Mouse (Mus musculus): ENCODE data around the gene Nrip2. TPM values are rescaled to one million over a fixed set of nuclear protein-coding genes. Genes with fewer than 3 reads are reported as not detected.

Nrip2 gene
- polyA plus RNA-seq, 1 experiment from 2014 or later: 13.6 TPM

DNA sequence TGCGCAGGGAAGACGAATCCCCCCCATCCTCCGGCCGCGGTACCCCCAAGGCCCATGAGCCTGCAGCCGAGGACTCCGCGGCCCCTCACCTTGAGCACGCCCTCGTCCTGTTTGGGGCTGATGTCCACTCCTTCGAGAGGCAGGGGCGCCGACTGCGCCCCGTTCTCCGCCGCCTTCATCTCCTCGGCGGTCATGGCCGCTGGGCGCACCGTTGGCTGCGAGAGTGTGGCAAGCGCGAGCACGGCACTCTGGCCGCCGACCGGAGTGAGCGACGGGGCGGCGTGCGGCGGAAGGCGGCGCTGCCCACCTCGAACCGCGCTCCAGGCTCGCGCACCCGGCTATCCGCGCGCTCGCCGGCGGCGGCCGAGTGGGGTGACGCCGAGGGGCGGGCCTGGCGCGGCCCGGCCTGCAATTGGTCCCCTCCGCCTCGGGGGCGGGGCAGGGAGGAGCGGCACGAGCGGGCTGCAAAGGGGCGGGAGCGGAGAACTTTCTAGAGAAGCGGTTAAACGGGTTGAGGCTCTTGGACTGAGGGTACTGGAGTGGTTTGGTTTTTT, 39.3 kb downstream of the Nrip2 start, which contains the start of gene Fkbp4:
Gene Fkbp4 (minus strand): TSS at position 361 of the 554 bp plus-strand sequence.
- Histone ChIP-seq H3K4me2 (ENCODE audit: low read length) (peak within 1 kb of the TSS; percentile 87), H3K36me3 (ENCODE audit: control insufficient read depth, insufficient read depth, low read length) (peaks cover 20% of the 10 kb centered on the region), H3K4me3 (ENCODE audit: low read depth, low read length) (peak within 1 kb of the TSS; percentile 70), H3K9ac (ENCODE audit: low read depth, low read length) (peak within 1 kb of the TSS; percentile 87), H3K27me3 (ENCODE audit: control insufficient read depth, insufficient read depth, low read depth, low read length) (no peaks in the 10 kb centered on the region), H3K9me3 (replicated peaks; ENCODE audit: control insufficient read depth, low read length, poor library complexity, severe bottlenecking) (no peaks in the 10 kb centered on the region), H3K27ac (ENCODE audit: low read length) (peak within 1 kb of the TSS; percentile 89), H3K4me1 (ENCODE audit: control insufficient read depth, insufficient read depth, low read length) (peaks cover 17% of the 10 kb centered on the region)
- WGBS: under 1% methylated on average over 67 of the region's 67 CpGs
- peak; percentile 95 for ATAC-seq

DNA sequence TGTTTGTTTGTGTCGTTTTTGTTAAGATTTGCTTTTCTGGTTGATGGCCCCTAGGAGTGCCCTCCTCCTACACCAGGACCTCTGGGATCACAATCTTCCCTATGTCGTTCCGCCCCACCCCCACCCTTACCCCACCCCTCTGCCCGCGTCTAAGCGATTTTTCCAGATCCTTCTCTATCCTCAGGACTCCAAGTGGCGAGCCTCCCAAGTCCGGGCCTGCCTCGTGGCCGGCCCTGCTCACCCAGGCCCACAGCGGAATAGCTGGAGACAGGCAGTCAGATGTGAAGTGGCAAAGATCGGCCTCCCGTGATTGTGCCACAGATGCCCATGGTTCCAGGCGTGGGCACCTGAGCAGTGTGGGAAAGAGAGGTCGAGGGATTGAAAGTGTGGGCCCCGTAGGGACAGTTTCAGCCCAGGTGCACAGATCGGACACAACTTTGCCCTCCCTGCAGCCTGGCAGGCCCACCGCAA, 39.8 kb downstream of the Nrip2 start:
- H3K4me3 ChIP-seq (ENCODE audit: low read depth, low read length): peak overlapping the region; percentile 70
- peak overlapping the region; percentile 65 for H3K9ac ChIP-seq (ENCODE audit: low read depth, low read length)
- peak overlapping the region; percentile 87 for H3K4me2 ChIP-seq (ENCODE audit: low read length)
- 32% methylated on average over 18 of the region's 18 CpGs for WGBS
- no peaks in the 10 kb centered on the region for H3K9me3 ChIP-seq (replicated peaks; ENCODE audit: control insufficient read depth, low read length, poor library complexity, severe bottlenecking)
- no peaks in the 10 kb centered on the region for H3K27me3 ChIP-seq (ENCODE audit: control insufficient read depth, insufficient read depth, low read depth, low read length)
- peaks cover 17% of the 10 kb centered on the region for H3K4me1 ChIP-seq (ENCODE audit: control insufficient read depth, insufficient read depth, low read length)
- peak; percentile 71; the same call in 1 of the 2 replicates for ATAC-seq
- H3K27ac ChIP-seq (ENCODE audit: low read length): peak overlapping the region; percentile 89
- H3K36me3 ChIP-seq (ENCODE audit: control insufficient read depth, insufficient read depth, low read length): peaks cover 15% of the 10 kb centered on the region

DNA sequence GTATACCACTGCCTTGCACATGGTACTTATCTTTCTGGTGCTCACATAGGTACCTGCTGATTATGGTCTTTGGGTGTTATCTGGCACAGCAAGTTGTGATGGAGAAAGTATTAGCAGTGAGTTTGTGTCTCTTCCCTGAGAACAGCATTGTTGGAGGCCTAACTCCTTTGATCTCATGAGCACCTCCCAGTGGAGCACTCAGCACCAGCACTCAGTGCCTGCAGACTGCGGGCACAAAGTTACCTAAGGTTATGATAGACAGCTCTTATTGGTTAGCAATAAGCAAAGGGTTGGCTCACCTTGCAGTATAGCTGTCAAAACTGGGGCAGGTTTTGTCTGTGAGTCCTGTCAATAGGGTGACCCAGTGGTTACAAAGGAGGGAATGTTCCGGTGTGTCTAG, 41.1 kb downstream of the Nrip2 start:
- no peaks in the 10 kb centered on the region for H3K9me3 ChIP-seq (replicated peaks; ENCODE audit: control insufficient read depth, low read length, poor library complexity, severe bottlenecking)
- ATAC-seq: no peak
- H3K9ac ChIP-seq (ENCODE audit: low read depth, low read length): no peak overlapping the region
- peaks cover 10% of the 10 kb centered on the region for H3K36me3 ChIP-seq (ENCODE audit: control insufficient read depth, insufficient read depth, low read length)
- 95% methylated on average over 2 of the region's 2 CpGs for WGBS
- no peak overlapping the region for H3K4me3 ChIP-seq (ENCODE audit: low read depth, low read length)
- H3K4me2 ChIP-seq (ENCODE audit: low read length): no peak overlapping the region
- no peaks in the 10 kb centered on the region for H3K27me3 ChIP-seq (ENCODE audit: control insufficient read depth, insufficient read depth, low read depth, low read length)
- peaks cover 17% of the 10 kb centered on the region for H3K4me1 ChIP-seq (ENCODE audit: control insufficient read depth, insufficient read depth, low read length)
- H3K27ac ChIP-seq (ENCODE audit: low read length): no peak overlapping the region

DNA sequence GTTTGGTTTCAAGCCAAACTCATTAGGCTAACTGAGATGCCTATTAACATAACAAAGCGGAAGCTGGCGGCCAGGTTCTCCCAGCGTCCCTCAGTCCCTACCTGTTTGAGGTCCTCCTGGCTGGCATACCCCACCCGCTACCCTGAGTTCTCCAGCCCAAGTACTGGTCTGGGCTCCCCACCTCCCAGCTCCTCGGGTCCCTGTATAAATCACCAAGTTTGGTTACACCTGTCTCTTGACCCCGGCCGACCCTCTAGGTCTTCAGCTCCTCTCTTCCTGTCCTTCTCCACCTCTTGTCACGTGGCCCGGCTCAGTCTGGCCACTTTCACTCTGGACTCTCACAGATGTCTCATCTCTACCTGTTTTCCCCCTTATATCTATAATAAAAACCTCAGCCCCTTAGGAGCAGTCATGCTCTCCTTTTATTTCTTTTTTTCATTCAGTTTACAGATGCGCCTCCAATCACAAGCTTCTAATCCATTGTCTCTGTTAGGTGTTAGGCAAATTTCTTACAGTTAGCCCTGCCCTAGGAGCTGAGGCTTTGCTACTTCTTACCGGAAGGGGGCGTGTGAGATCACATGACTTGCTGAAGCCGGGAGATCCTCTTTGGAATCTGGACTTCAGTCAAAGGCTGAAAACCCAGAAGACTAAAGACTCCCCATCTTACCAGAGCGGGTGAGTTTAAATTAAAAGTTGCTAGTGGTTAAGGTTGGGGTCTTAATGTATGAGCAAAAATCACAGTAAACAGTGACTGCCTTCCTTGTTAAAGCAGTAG, 46.9 kb downstream of the Nrip2 start:
- Histone ChIP-seq H3K9me3 (replicated peaks; ENCODE audit: control insufficient read depth, low read length, poor library complexity, severe bottlenecking) (no peaks in the 10 kb centered on the region), H3K4me2 (ENCODE audit: low read length) (peak overlapping the region; percentile 54), H3K4me1 (ENCODE audit: control insufficient read depth, insufficient read depth, low read length) (peaks cover 5% of the 10 kb centered on the region; the same call in 1 of the 2 replicates), H3K27ac (ENCODE audit: low read length) (no peak overlapping the region), H3K9ac (ENCODE audit: low read depth, low read length) (peak overlapping the region; percentile 25; the same call in 1 of the 2 replicates), H3K27me3 (ENCODE audit: control insufficient read depth, insufficient read depth, low read depth, low read length) (no peaks in the 10 kb centered on the region), H3K36me3 (ENCODE audit: control insufficient read depth, insufficient read depth, low read length) (no peaks in the 10 kb centered on the region), H3K4me3 (ENCODE audit: low read depth, low read length) (peak overlapping the region; percentile 19; the same call in 1 of the 2 replicates)
- ATAC-seq: peak; percentile 77
- WGBS: 17% methylated on average over 14 of the region's 14 CpGs

DNA sequence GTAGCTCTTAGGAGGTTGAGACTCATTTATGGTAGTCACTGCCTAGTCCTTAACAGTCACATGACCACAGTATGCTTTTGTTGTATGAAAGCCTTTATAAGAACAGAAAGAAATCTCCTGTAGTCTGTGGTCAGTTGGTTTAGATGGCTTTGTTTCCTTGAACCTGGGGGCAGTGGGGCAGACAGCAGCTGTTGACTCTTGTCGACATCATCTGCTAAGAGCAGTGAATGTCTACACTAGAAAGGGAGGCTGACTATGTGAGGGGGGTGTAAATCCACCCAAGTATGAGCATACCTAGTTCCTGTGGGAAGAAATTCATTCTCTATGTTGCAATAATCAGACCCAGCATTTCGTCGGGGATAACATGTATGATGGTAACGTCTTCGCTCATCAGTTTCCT, 48.0 kb downstream of the Nrip2 start:
- 93% methylated on average over 5 of the region's 5 CpGs for WGBS
- no peak for ATAC-seq
- no peak overlapping the region for H3K4me3 ChIP-seq (ENCODE audit: low read depth, low read length)

DNA sequence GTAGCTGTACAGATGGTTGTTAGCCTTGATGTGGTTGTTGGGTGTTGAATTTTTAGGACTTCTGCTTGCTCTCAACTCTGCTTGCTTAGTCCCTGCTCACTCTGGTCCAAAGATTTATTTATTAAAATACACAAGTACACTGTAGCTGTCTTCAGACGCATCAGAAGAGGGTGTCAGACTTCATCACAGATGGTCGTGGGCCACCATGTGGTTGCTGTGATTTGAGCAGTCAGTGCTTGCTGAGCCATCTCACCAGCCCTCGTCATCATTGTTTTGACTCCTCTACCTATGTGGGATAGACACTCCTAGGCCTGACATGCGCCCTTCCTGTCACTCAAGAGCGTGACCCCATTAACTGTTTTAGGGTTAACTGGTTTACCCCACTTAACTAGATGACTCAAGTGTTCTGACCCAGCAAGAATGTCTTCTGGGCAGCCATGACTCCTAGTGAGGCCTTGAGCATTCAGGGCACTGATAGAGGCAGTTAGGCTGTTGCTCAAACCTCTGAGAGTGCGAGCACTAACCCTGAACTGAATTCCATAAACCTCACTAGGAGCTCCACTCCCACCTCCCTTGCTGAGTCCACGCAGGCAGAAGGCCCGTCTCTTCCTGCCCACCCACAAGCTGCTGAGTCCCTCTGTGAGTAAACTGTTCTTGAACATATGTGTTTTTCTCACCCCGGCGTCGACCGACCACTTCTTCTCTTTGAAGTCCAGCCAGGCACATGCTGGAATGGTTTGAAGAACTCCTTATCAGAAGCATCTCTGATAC, 56.9 kb downstream of the Nrip2 start:
- WGBS: 85% methylated on average over 12 of the region's 12 CpGs
- no peak for ATAC-seq
- no peak overlapping the region for H3K4me2 ChIP-seq (ENCODE audit: low read length)

More for the DNA sequence above, 48.0 kb downstream of the Nrip2 start:
- Histone ChIP-seq H3K27ac (ENCODE audit: low read length) (no peak overlapping the region), H3K4me2 (ENCODE audit: low read length) (no peak overlapping the region), H3K4me1 (ENCODE audit: control insufficient read depth, insufficient read depth, low read length) (peaks cover 5% of the 10 kb centered on the region; the same call in 1 of the 2 replicates), H3K36me3 (ENCODE audit: control insufficient read depth, insufficient read depth, low read length) (no peaks in the 10 kb centered on the region), H3K9me3 (replicated peaks; ENCODE audit: control insufficient read depth, low read length, poor library complexity, severe bottlenecking) (no peaks in the 10 kb centered on the region), H3K9ac (ENCODE audit: low read depth, low read length) (no peak overlapping the region), H3K27me3 (ENCODE audit: control insufficient read depth, insufficient read depth, low read depth, low read length) (no peaks in the 10 kb centered on the region)

DNA sequence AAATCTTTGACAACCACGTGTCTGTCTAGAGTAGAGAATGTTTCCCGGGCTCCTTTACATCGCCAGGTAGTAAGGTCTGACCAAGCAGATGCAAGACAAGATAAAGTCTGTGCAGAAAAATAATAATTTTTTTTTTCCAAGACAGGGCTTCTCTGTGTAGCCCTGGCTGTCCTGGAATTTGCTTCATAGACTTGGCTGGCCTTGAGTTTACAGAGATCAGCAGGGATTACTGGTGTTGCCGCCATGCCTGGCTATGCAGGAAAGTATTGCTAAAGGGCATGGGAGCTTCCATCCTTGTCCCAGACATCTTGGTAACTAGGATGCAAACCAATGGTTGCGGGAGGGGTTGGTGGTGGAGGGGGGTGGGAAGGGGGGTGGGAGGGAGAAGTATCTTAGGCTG, 58.1 kb downstream of the Nrip2 start:
- ATAC-seq: no peak
- Histone ChIP-seq H3K36me3 (ENCODE audit: control insufficient read depth, insufficient read depth, low read length) (no peaks in the 10 kb centered on the region), H3K27me3 (ENCODE audit: control insufficient read depth, insufficient read depth, low read depth, low read length) (no peaks in the 10 kb centered on the region), H3K27ac (ENCODE audit: low read length) (no peak overlapping the region), H3K4me1 (ENCODE audit: control insufficient read depth, insufficient read depth, low read length) (no peaks in the 10 kb centered on the region), H3K9ac (ENCODE audit: low read depth, low read length) (no peak overlapping the region), H3K4me3 (ENCODE audit: low read depth, low read length) (no peak overlapping the region), H3K9me3 (replicated peaks; ENCODE audit: control insufficient read depth, low read length, poor library complexity, severe bottlenecking) (no peaks in the 10 kb centered on the region), H3K4me2 (ENCODE audit: low read length) (no peak overlapping the region)
- 84% methylated on average over 5 of the region's 5 CpGs for WGBS

More for the DNA sequence above, 56.9 kb downstream of the Nrip2 start:
- H3K9me3 ChIP-seq (replicated peaks; ENCODE audit: control insufficient read depth, low read length, poor library complexity, severe bottlenecking): no peaks in the 10 kb centered on the region
- no peaks in the 10 kb centered on the region for H3K36me3 ChIP-seq (ENCODE audit: control insufficient read depth, insufficient read depth, low read length)
- H3K27me3 ChIP-seq (ENCODE audit: control insufficient read depth, insufficient read depth, low read depth, low read length): no peaks in the 10 kb centered on the region
- no peak overlapping the region for H3K9ac ChIP-seq (ENCODE audit: low read depth, low read length)
- H3K27ac ChIP-seq (ENCODE audit: low read length): no peak overlapping the region
- H3K4me3 ChIP-seq (ENCODE audit: low read depth, low read length): no peak overlapping the region
- H3K4me1 ChIP-seq (ENCODE audit: control insufficient read depth, insufficient read depth, low read length): no peaks in the 10 kb centered on the region

DNA sequence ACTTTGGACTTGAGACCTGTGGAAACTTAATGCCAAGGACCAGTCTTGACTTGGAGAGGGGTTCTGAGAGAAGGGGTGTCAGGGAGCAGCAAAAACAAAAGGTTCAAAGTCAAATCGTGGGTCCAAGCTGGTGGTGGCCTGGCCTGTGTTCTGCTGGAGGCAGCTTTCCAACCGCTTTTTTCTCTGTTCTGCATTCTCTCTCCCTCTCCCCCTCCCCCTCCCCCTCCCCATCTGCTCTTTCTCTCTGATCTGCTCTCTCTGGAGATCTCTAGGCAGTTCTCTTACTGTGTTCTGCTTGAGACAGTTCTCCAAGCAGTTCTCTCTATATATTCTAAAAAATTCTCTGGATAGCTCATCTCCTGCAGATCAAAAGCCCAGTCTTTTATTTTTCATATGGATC, 61.2 kb downstream of the Nrip2 start:
- Histone ChIP-seq H3K36me3 (ENCODE audit: control insufficient read depth, insufficient read depth, low read length) (no peaks in the 10 kb centered on the region), H3K4me2 (ENCODE audit: low read length) (no peak overlapping the region), H3K27me3 (ENCODE audit: control insufficient read depth, insufficient read depth, low read depth, low read length) (no peaks in the 10 kb centered on the region), H3K9me3 (replicated peaks; ENCODE audit: control insufficient read depth, low read length, poor library complexity, severe bottlenecking) (no peaks in the 10 kb centered on the region), H3K4me1 (ENCODE audit: control insufficient read depth, insufficient read depth, low read length) (no peaks in the 10 kb centered on the region), H3K4me3 (ENCODE audit: low read depth, low read length) (no peak overlapping the region), H3K9ac (ENCODE audit: low read depth, low read length) (no peak overlapping the region), H3K27ac (ENCODE audit: low read length) (no peak overlapping the region)
- WGBS: 35% methylated on average over 2 of the region's 2 CpGs
- ATAC-seq: no peak

Data from midbrain, embryonic 16.5 days (tissue).